Mouse (Mus musculus): ENCODE measurements around the gene Enox1.

- TF ChIP-seq POLR2A (IDR thresholded peaks at IDR 0.05; ENCODE audit: borderline replicate concordance, control insufficient read depth, low read depth, low read length) (no peak), CTCF (IDR thresholded peaks at IDR 0.05; ENCODE audit: control insufficient read depth, insufficient read depth, low read length) (no peak)
These were observed 428.7 kb downstream of the Enox1 start for GRCm38 (mm10) chr14:77585031-77585800.
